Mouse (Mus musculus) C2C12 (cell line): Measurements from ENCODE around the gene Antxr1.

Experiments
- CEBPB ChIP-seq: IDR thresholded peaks from one replicate; pipeline ENCODE4 v1.6.1; 2011; ENCODE audit warnings: low read depth, mild to moderate bottlenecking, control low read depth, moderate library complexity
- CTCF ChIP-seq: IDR thresholded peaks from one replicate; pipeline ENCODE4 v1.5.1; 2011; ENCODE audit not compliant: control insufficient read depth, insufficient read depth, insufficient read length
- MAX ChIP-seq: IDR thresholded peaks from one replicate; pipeline ENCODE4 v1.6.1; 2011; ENCODE audit warnings: mild to moderate bottlenecking, control low read depth
- MYOD1 ChIP-seq: IDR thresholded peaks from one replicate; pipeline ENCODE4 v1.6.1; 2011; ENCODE audit warnings: low read depth; ENCODE audit not compliant: control insufficient read depth, insufficient read length

GRCm38 (mm10) chr6:87373057-87373456 is 37.4 kb upstream of the Antxr1 start, which contains the start of gene Gkn2:
- TF ChIP-seq CTCF (no peak), MAX (no peak), MYOD1 (no peak), CEBPB (no peak)
